Mouse (Mus musculus): ENCODE data around the gene Olfr1358. TPM values are rescaled to one million over a fixed set of nuclear protein-coding genes. Genes with fewer than 3 reads are reported as not detected.

Gene Olfr1358
- polyA plus RNA-seq (2015; fragmentation: Nextera tagmentation; extraction: Ambion mirVana) = not detected in 2 replicates

DNA sequence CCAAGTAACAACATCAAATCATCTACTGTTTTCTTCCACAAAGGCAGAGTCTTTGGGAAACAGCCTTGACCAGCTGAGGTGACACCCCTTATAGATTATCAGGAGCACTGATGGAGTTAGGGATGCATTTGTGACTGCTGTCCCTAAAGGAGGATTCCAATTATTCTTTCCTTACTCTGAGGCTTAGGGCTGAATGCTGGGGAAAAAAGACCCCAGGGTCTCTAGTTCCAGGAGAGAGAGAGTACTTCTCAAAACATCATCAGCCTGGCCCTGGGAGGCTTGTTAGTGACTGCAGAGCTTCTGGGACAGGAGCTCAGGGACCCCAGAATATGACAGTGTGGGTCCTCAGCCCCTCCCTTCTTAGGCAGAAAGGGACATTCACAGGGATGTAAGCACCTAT lies at the start of gene Olfr1358:
Gene Olfr1358 (plus strand): TSS at position 301 of the 400 bp plus-strand sequence.

Small RNA genes within 50 kb of the gene (microRNA-seq; reads per million reads assigned to microRNA genes)
- gene Gm27541 (ENCODE audit: borderline replicate concordance, insufficient number of aligned reads) = not detected

Other genes starting within 250 kb of the Olfr1358 start
- gene Agpat3, start 164.9 kb upstream of the Olfr1358 start, polyA plus RNA-seq (2015; fragmentation: Nextera tagmentation; extraction: Ambion mirVana) = 102 and 142 TPM in 2 replicates
- gene Rrp1, start 104.4 kb upstream of the Olfr1358 start, polyA plus RNA-seq (2015; fragmentation: Nextera tagmentation; extraction: Ambion mirVana) = 157 and 202 TPM in 2 replicates
- gene Cstb, start 91.8 kb upstream of the Olfr1358 start, polyA plus RNA-seq (2015; fragmentation: Nextera tagmentation; extraction: Ambion mirVana) = 618 and 785 TPM in 2 replicates
- 8.3 and 8.5 TPM in 2 replicates for gene Pdxk, start 52.5 kb upstream of the Olfr1358 start, polyA plus RNA-seq (2015; fragmentation: Nextera tagmentation; extraction: Ambion mirVana)
- gene Ilvbl, start 56.9 kb downstream of the Olfr1358 start, polyA plus RNA-seq (2015; fragmentation: Nextera tagmentation; extraction: Ambion mirVana) = 55.1 and 72.3 TPM in 2 replicates
- 10.9 and 14.5 TPM in 2 replicates for gene Syde1, start 74.5 kb downstream of the Olfr1358 start, polyA plus RNA-seq (2015; fragmentation: Nextera tagmentation; extraction: Ambion mirVana)
- gene Olfr1357, start 100.6 kb downstream of the Olfr1358 start, polyA plus RNA-seq (2015; fragmentation: Nextera tagmentation; extraction: Ambion mirVana) = not detected in 2 replicates
- 0.16 TPM in 1 of 2 replicates, not detected in the other for gene Casp14, start 200.9 kb downstream of the Olfr1358 start, polyA plus RNA-seq (2015; fragmentation: Nextera tagmentation; extraction: Ambion mirVana)
- gene Ccdc105, start 235.6 kb downstream of the Olfr1358 start, polyA plus RNA-seq (2015; fragmentation: Nextera tagmentation; extraction: Ambion mirVana) = 0.19 TPM in 1 of 2 replicates, not detected in the other

Measured in adrenal gland, postnatal 0 days (tissue).